Mouse (Mus musculus): ENCODE data around the gene Ctnna2.

Gene Ctnna2

DNA sequence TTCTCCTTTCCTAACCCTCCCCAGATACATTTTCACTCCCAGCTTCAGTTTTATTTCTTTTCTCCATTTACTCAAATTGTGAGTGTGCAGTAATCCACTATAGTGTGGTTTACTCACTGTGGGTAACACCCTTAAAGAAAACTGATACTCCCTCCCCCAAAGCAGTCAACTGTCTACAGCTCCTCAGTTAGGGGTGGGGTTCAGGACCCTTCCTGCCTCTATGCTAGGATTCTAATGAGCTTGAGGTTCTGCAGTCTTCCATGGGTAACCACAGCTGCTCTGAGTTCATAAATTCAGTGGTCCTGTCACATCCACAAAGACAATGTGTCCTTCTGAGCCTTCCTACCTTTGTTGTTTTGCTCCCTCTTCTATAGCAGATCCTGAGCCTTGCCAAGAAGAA is 954.4 kb downstream of the Ctnna2 start:
- ATAC-seq (ENCODE audit: insufficient number of reproducible peaks, low FRiP score, low TSS enrichment), result no peak

DNA sequence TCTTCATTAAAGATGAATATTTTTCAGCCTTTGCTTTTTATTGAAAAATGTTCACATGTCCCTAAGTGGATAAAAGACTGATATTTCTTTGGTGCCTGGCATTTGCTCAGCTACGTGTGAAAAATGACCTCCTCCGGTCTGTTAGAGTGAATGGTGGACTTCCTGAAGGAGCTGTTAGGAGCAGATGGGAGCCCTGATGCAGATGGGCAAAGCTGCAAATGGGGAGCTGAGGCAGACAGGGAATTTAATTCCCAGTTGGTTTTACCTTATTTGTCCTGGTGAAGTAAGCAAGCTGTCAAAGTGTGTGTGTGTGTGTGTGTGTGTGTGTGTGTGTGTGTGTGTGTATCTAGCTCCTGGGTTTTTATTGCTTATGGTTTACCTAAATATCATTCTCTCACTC is 966.3 kb downstream of the Ctnna2 start:
- 0 out of 2 replicates have a peak, but pooled peaks have one; percentile 34 for ATAC-seq (ENCODE audit: insufficient number of reproducible peaks, low FRiP score, low TSS enrichment)

DNA sequence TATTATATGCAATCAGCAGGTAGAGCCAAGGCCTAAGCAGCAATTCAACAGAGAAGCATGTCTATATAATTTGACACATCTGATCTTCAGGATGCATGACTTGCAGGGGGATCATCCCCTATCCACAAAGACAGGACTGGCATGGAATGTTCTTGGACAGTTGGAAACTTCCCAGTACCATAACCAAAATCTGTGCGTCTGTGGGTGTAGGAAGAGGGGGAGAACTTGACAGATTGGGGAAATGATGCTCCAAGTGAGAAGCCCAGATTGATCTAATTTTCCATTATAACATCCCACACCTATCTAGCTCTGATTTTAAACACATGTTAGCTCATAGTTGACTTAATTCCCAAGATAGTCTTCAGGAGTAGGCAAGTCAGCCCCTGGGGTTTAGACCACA is 968.5 kb downstream of the Ctnna2 start:
- no peak for ATAC-seq (ENCODE audit: insufficient number of reproducible peaks, low FRiP score, low TSS enrichment)

DNA sequence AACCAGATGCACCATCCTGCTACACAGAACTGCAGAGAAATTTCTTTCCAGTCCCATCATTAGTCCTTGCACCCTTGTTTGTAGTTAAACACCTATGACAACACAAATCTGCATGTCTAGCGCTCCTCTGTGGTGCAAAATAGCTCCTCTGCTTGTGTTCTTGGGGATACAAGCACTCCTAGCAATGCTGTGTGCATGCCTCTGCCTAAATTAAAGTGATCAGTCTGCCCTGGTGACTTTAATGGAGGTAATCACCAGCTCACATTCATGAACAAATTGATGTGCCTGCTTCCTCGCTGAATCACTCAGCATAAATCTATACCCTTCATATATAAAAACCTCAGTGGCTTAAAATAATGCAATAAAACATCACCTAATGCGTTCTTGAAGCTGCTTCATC is 987.4 kb downstream of the Ctnna2 start:
- no peak for ATAC-seq (ENCODE audit: insufficient number of reproducible peaks, low FRiP score, low TSS enrichment)

DNA sequence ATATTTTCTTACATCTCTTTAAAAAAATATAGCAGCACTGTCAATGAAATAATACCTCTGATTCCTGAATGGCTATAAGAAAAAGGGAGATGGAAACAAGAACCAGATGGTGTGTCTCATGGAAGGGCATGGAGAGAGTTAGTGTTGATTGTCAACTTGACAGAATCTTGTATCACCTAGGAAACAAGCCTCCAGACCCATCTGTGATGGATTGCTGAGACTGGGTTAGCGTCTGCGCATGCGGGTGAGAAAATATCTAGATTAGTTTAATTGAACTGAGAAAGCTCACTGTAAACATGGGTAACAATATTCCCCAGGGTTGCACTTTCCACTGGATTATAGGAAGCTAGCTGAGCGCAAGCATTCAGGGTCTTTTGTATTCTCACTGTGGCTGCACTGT is 994.7 kb downstream of the Ctnna2 start:
- no peak for ATAC-seq (ENCODE audit: insufficient number of reproducible peaks, low FRiP score, low TSS enrichment)

DNA sequence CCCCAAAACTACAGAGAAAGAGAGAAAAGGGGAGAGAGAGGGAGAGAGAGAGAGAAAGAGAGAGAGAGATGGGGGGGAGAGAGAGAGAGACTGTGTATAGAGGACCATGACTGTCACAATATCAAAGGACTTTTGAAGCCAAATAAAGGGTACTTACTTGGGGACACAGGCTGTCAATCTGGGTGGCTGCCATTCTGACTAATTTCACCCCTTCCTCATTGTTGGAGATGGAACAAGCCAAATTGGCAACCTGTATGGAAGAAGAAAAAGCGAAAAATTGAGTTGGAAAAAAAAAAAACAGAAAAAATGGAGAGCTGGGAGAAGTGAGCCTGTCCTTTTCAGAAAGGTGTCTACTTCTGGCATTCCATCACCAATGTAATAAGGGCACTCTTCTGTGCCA is 997.8 kb downstream of the Ctnna2 start:
- ATAC-seq (ENCODE audit: insufficient number of reproducible peaks, low FRiP score, low TSS enrichment), result no peak

DNA sequence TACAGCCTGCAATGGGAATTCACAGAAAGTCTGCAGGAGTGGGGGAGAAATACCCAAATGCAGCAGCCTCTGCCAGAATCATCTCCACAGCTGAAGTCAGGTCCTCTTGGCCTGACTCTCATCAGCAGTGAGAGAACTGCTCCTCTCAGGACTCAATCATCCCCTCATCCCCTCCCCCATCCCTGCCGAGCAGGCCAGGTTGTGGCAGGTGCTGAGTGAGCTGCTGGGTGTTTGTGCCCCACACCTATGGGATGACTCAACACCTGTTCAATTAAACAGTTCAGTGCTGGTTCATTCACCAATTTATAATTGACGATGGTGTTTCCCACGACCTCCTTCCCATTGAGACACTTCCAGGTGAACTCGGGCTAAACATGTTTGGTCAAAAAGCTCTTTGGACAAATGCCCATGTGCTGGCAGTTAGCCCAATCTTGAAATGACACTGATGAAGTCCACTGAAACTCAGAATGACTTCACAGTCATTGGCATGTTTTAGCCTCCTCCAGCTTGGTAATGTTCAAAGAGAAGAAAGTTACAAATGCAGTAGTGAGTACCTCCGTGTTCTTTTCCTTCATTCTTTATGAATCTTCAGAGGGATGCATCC is 1000.1 kb downstream of the Ctnna2 start:
- ATAC-seq (ENCODE audit: insufficient number of reproducible peaks, low FRiP score, low TSS enrichment), result no peak

DNA sequence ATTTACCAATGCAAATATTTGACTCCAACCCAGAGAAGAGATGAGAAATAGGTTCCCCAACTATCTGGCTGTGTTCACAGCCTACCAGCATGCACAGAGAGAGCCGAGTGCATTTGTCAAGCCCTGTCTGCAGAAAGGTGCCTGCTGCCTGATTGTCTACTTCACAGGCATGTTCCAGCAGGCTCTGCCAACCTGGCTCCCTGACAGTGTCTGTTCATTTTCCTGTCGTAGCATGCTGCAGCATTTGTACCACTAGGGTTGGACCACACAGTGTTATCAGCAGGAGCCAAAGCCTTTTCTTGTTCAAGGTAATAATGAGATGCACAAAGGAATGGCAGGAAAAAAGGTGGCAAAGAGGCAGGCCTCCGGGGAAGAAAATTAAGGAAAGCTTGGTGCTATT is 1001.7 kb downstream of the Ctnna2 start:
- peak; percentile 90 for ATAC-seq (ENCODE audit: insufficient number of reproducible peaks, low FRiP score, low TSS enrichment)

DNA sequence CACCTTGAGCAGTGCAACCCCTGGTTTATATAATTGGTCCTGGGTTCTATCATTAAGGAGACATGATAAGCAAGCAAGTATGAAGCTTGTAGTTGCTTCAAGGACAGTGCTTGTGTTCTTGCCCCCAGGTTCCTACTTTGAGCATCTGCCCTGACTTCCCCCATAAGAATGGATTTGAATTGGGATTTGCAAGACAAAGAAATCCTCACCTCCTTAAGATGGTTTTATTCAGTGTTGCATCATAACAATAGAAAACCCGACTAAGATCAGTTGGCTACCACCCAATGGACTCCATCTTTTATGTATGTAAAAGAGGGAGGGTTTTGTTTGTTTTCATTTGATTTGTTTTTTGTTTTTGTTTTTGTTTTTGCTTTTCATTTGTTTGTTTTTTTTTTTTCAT is 1005.2 kb downstream of the Ctnna2 start:
- no peak for ATAC-seq (ENCODE audit: insufficient number of reproducible peaks, low FRiP score, low TSS enrichment)

DNA sequence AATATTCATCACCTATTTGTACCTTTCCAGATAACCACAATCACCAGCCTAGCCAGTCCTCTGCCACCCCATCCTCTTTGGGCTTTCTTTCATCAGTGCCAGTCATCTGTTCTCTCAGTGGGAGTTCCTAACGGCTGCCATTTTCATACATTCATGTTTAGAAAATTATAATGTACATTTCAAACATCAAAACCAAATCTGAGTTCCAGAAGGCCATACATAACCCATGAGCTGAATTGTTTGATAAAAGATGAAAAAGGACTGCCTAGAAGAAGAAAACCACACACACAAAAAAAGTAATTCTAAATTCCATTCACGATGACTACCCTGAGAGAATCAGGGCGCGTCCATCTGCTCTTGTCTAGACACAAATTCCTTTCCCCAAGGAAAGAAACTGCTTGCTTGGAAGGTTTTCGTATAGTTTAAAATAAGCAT is 1014.5 kb downstream of the Ctnna2 start:
- ATAC-seq (ENCODE audit: insufficient number of reproducible peaks, low FRiP score, low TSS enrichment), result peak; percentile 79

DNA sequence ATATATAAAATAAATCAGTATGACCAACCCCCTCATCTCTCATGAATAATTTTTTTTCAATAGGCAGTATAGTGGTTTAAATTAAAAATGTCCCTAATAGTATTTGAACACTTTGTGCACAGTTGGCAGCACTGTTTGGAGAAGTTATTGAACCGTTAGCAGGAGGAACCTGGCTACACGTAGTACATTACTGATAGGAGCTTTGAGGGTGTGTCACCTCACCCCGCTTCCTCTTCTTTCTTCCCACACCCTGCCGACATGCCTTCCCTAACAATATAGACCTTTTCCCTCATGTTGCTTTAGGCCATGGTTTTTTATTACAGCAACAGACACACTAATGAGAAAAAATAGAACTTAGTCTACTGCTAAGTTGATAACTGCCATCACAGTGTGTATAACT is 1071.4 kb downstream of the Ctnna2 start:
- ATAC-seq (ENCODE audit: insufficient number of reproducible peaks, low FRiP score, low TSS enrichment), result no peak

DNA sequence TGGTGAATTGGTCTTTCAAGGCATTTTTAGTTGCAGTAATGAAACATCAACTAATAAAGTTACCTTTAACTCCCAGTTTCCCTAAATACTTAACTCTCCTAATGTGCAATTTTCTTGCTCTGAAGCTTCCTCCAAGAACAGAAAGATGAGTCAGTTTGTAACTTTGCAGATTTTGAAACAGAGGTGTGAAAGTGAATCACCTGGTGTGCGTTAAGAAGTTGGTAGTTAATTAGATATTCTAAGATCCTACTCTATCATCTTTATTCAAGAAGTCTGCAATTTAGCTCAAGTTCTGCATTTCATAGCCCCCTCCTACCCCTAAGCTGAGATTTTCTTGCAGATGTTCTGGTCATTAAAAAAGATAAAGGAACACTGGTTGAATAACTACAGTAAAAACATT is 1082.3 kb downstream of the Ctnna2 start:
- no peak for ATAC-seq (ENCODE audit: insufficient number of reproducible peaks, low FRiP score, low TSS enrichment)

All from cerebellum, adult (tissue).